Mouse (Mus musculus) cerebellum, adult 9-11 months (tissue): ENCODE results near the gene Adgrg5.
A peak's percentile ranks its signal among the peaks of the same experiment; 100 is the strongest.

Experiments
- DNase-seq: peaks from one replicate; pipeline ENCODE4 v3.0.0; 2022

The Adgrg5 gene

DNA sequence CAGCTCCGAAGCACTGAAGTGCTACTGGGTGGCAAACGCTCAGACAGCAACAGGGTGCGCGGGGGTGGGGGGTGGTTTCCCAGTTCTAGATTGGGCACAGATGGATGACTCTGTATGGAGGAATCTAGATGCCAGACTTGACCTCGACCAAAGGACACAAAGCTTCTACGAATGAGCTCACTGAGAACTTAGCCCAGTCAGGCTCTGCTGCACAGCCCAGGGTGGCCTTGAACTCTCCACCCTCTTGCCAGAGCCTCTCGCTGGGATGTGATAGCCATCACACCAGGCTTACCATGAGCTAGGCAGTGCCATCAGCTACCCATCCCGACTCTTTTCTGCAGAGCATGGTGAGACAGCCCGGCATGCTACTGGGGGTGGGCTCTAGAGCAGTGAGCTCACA lies 50.3 kb downstream of the Adgrg5 start:
- no peak for DNase-seq

DNA sequence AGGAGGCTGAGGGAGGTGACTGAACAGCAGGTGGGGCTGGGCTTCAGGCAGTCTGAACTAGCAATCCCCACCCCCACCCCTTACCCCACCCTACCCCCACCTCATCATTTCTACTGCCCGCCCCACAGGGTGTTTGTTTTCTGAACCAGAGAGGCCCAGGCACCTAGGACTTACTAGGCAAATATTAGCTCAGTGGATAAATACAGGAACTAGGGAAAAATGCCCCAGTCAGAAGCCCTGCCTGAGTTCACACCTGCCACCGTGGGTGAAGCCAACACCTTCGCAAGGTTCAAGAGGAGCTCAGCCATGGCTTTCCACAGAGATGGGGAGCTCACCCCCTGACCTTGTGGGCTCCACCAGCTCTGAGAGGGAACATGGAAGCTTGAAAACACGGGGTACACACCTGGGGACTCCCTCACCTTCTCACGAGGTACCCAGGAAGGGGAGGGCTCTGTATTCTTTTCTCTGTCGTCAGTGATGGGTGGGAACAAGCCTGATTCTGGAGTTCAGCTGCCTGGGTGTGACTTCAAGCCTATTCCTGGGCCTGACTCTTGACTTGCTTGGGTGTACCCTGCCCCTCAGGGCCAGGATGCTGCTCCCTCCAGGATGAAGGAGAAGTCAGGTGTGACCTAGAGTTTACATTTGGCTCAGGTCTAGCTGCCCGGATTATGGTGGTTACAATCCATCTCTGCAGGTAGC lies 51.1 kb downstream of the Adgrg5 start, which contains the start of gene Adgrg1:
Adgrg1 (plus strand) TSS at position 285 of the 699 bp plus-strand sequence.
- DNase-seq: no peak

DNA sequence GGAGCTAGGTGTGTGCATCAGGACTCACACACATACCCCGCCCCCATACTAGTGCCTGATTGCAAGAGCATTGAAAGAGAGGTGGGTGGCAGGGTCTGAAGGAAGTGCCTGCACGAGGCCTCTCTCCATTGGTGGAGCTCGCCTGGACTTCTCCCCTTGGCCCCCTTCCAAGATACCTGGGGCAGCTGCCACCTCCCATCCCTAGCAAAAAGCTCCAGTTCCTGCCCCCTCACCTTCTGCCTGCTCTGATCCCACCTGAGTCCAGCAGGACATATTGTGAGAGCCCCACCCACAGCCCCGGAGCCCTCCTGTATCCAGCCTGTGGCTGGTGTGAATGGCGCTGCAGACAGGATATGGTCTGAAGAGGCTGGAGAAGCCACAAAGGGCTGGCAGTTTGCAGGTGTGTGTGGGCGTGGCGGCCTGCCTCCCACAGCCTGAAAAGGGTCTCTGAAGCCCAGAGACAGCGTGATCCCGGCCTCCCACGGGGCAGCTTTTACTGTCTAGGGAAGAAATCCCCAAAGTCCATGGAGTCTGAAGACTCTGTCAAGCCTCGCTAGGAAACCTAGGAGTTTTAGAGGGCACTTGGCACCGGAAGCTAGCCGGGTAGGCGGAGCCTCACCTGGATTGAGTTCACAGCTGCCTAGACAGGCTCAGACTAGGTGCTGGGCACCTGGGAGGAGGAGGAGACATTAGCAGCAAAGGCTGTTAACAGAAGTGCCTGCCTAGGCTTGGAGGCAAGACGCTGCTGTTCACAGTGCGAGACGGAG lies 53.3 kb downstream of the Adgrg5 start:
- no peak for DNase-seq

DNA sequence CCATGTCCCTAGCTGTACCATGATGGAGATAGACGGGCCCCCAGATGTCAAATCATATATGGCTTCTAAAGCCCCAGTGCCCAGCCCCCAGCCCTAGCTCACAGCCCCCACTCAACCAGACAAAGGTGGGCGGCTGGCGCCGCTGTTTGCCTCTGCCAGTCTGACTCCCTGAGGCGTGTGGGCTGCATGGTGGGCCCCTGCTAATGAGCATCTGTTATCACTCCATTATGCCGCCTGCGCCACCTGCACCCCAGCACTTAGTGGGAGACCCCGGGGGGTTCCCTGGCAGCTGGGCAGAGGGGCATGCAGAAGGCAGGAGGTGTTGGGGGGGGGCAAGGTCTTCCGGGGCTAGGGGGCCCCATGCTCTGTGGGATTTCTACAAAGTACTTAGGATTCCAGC lies 54.6 kb downstream of the Adgrg5 start:
- DNase-seq: no peak

DNA sequence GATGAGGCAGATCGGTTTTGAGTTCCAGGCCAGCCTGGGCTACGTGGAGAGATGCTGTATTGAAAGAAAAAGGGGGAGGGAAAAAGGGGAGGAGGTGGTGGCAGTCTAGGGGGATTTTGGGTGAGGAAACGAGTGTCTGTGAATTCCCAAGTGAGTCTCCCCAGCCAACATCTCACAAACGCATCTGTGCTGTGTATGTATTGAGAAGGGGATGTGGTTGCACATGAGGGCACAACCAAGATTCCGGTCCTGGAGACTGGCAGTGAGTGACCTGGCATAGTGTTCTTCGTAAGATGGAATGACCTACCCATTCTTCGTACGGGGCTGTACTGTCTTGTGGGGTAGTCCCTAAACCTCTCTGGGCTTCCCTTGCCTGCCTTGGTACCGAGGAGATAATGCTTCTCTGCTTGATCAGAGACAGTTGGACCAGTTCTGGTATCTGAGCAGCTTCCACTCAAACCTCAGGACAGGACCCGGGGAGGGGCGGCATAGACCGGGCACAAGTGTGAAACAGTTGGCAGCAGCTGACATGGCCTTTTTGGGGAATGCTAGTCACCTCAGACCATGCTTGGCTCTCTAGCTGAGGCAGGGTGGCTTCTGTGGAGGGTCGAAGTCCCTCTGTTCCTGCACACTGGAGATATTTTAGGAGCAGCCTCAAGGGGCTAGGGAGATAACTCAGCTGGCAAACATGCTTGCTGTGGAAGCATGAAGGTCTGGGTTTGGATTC lies 55.3 kb downstream of the Adgrg5 start:
- no peak for DNase-seq

DNA sequence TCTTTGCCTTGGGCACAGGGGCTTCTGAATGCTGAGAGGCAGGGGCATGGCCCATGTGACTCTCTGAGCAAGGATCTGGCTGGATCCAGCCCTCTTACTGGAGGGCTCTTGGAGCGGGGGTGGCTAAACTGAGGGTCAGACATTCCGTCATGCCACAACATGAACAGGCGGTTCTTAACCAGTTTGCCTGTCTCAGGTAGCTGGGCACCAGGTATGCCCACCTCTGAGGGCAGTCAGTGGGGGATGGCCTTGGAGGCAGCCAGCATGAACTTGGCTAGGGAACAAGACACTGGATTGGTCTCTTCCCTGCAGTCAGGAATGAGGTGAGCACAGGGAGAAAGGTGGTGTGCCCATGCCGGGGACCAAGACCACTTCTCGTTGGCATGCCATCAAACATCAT lies 56.7 kb downstream of the Adgrg5 start:
- no peak for DNase-seq

DNA sequence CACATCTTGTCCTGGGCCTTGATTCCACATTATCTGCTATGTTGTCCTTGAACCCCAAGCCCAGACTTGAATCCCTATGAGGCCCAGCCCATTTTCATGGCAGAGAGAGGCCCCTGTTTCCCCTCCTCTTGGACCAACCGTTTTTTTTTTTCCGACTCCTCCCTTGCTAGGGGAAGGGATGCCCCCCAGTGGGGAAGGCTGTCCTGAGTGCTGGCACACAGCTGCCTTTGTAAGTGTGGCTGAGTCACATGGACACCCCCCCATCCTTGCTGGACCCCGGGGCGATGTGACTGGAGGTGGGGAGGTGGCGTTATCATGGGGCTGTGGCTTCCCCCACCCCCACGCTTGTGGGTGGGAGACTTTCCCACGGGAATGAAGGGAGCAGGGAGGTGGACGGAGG lies 57.5 kb downstream of the Adgrg5 start:
- DNase-seq: no peak

DNA sequence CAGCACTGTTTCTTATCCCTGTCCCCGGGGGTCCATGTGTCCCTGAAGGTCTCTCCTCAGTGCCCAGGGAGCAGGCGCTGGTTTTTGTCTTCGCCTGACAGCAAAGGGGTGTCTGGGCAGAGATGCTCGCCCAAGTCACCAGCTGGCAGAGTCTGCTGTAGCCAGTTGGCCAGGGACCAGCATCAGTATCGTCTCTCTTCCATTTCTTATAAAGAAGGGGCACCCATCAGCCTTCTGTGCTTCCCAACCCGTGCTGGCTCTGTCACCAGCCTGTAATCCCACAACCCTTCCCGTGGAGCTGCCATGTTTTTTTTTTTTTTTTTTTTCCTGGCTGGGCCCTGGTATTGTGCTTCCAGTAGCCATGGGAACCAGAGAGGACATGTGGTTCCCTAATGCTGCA lies 58.4 kb downstream of the Adgrg5 start:
- no peak for DNase-seq

DNA sequence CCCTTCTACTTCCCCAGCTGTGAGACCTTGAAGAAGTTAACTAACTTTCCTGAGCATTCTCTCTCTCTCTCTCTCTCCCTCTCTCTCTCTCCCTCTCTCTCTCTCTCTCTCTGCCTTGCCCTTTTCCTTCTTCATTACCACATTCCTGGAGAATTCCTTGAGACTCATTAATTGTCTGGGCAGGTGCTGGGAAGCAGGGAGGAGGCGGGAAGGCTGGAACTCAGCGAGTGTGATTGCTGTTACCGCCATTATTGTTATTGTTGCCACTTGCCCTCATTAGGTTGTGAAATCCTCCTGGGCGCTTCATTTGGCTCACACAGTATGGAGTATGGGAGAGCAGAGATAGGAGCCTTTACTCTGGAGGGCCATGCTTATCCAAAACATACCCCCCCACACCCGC lies 59.7 kb downstream of the Adgrg5 start:
- DNase-seq: no peak

DNA sequence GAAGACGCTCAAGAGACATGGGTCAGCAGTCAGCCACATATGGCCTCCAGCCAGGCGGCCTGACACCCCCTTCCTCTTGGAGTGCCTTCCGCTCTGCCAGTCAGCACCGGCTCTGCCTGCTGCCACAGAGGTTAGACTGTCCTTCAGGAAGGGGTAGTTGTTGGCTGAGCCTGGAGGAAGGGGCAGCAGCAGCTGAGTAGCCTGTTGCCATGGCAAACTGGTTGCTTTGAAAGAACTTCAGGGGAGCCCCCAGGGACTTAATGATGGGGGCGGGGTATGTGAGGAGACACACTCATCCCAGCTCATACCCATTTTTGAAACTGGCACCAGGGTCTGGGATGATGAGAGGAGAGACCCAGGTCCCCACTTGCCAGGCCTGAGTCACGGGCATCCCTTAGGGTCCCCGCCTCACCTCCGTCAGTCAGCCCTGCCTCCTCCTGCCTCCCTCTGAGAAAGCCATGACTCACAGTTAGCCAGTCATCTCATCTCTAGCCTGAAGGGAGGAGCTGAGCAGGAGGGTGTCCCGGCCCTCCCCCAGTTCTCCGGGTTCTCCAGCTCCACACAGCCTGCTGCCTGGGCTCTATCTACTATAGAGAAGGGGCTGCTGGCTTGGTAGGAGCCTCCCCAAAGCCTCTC lies 60.5 kb downstream of the Adgrg5 start:
- peak; percentile 36 for DNase-seq

DNA sequence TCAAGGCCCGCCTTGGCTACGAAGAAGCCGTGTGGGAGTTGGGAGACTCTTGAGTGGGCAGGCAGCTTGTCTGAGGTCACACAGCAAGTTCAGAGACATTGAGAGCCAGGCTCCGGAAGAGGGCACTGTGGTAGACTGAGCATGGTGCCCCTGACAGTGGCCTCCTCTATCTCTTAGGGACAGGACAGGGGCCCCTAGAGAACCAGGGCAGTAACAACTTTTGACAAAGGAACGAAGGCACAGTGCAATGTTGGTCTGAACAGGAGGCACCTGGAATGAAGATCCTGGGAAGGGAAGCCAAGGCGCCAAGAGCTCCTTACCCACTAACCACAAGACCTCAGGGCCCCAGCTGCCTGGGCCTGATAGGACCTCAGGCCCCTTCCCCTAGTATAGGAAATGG lies 61.5 kb downstream of the Adgrg5 start:
- no peak for DNase-seq

DNA sequence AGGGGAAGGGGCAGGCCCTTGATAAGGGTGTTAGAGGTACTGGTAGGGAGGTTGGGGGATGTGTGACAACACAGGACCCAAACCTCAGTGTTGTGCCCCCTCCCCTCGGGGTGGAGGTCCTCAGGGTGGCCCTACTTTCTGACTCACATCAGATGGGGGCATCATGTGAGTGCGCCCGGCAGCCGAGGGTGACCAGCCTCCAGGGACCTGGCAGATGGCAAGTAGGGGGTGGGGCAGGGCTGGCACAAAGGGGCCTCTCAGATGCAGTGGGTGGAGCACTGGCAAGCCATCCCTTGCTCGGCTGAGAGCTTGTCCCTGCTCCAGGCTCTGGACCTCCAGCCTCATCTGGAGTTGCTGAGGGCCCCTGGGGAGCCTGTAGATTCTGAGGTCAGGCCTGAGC lies 63.2 kb downstream of the Adgrg5 start:
- DNase-seq: peak; percentile 51

DNA sequence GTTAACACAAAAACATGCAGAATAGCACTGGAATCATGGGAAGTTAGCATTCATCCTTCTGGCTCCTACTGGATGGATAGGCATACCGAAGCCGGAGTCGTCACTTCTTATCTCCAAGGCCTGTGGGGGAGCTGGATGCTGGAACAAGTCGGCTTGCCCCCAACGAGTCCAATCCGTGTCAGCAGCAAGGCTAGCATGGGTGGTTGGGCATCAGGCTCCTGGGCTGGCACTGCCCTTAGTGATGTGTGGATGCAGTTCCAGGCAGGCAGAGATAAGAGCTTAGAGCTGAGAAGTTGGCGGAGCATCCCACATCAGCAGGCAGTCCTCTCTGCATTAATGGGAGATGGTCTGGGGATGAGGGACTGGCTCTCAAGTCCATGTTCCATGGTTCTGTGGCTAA lies 64.1 kb downstream of the Adgrg5 start:
- DNase-seq: no peak

DNA sequence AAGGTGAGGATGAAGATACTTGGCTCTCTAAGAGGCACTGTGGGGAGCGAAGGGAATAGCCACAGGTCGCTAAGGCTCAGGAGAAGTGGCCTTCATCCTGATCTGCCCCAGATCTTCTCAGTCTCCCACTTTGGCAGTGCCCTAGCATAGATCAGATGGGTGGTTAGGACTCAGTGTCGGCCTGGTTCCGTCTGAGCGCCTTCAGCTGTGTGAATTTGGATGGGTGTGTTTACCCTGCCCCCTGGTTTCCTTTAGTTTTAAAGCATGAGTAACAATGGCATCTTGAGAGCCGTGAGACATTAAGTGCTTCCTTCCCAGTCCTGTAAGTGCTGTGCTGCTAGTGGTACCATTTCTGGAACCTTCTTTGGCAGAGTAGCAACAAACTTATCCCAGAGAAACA lies 65.1 kb downstream of the Adgrg5 start:
- DNase-seq: no peak

DNA sequence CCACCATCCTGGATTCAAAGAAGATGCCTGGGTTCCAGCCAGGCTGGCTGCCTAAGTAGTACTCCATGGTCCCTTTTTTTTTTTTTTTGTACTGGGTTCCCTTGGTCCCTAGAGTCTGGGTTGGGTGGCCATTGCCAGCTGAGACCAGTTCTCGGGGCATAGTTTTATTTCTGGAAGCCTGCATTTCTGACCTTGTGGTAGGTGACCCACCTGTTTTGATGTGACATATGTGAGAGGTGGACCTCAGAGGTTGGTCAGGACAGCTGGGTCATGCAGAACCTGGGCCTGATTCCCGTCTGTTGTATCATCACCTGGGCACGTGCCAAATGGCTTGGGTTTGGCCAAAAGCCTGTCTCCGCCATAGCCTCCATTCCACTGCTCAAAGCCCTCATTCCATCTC lies 66.2 kb downstream of the Adgrg5 start:
- peak; percentile 65 for DNase-seq

DNA sequence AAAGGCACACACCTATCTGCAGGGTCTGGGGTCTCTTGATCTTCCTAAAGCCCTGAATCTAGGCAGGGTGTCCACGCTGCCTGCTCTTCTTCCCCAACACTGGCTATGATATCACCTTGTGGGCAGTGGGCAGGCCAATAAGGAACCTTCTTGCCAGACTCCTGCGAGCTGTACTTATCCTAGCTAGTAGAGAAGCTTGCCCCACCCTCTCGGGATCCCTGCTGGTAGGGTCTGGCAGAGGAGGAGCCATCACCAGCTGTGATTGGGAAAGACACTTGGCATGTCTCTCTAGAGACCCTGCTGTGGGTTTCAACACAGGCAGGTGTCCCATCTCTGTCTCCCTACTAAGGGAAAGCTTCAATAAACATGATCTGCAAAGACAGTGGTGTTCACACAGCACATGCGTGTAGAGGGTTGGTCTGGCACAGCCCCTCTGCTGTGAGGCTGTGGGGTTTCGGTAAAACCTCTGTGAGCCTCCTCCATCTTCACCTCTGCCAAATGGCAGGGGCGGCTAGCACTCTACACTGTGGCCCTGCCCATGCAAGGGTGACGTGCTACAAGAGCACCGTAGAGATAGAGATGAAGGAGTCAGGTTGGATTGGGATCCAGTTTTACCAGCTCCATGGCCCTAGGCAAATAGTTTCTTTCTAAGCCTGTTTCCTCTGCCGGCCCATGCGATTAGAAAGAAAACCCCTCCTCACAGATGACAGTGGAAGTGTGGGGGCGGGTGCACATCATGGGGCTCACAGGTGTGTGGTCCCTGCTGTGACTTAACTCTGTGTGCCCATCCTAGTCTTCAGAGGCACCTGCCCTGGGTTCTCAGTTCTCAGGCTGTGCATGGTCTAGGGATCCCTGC lies 67.3 kb downstream of the Adgrg5 start:
- DNase-seq: no peak

DNA sequence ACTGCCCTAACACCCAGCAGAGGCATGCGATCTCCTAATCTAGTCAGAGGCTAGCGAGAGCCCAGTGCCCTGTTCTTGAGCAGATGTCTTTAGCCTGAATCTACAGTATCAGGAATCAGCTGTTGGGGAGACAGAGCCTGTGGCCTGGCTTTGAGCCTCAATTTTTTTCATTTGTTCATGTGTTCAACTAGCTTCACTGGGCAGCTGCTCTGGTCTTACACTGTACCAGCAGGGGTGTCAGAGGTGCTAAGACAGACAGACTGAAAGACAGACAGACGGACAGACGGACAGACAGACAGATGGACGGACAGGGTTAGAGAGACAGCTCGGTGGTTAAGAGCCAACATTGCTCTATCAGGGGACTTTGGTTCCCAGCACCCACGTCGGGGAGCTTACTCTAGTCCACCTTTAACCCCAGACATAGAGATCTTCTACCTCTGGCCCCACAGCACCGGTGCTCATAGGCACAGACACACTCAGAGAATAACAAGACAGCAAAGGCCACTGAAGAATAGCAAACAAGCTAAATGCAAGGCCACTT lies 68.0 kb downstream of the Adgrg5 start:
- no peak for DNase-seq

DNA sequence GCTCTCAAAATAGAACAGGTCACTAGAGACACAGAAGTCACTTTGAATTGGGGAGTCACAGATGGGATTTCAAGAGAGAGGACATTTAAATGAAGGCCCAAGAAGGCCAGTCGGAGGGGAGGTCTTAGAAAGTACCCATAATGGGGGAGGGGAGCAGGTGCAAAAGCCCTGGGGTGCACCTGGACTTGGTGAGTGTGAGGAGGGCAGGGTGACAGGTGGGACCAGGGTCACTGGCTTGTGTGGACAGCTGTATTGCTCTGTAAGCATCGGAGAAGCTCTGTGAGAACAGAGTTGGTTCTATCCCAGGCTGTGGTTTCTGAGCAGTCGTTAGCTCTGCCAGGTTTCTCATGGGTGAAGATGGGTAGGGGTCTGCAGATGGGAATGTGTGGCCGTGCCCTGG lies 68.5 kb downstream of the Adgrg5 start:
- no peak for DNase-seq

DNA sequence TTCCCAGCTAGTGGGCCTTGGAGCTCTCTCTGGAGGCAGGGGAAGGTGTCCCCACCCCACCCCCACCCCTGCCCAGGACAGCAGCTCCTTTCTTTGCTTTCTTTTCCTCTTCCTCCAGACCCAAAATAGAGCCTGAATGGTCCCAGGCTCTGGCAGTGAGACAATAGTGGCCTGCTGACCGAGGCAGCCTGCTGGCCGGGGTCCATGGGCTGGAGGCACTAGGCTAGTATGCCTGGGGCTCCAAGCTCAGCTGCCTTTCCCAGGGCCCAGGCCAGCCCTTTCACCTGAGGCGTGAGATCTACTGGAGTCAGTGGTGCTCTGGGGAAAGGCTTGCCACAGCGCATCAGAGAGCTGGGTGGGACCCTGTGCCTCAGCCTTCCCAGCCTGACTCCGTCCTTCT lies 69.0 kb downstream of the Adgrg5 start:
- peak; percentile 55 for DNase-seq
